Mouse (Mus musculus) thymus, postnatal 36 days (tissue): Measurements from ENCODE around the gene Procr.
"Not testable (repeated sequence)": the region's sequence is repeated elsewhere in the genome, so short reads cannot be mapped to it uniquely, and the experiment has no call there.

ENCODE experiments used
- DNase-seq, 2 experiments: peaks; one replicate each; pipeline ENCODE4 v3.0.0; 2022; ENCODE audit warnings: mixed read lengths in 2 of 2

Procr gene

GRCm38 (mm10) chr2:155751014-155751786 is at the start of gene Procr:
Procr (plus strand) TSS chr2:155751117.
- no peak for DNase-seq

GRCm38 (mm10) chr2:155701399-155701919 is 49.5 kb upstream of the Procr start:
- DNase-seq = no peak

GRCm38 (mm10) chr2:155703630-155704029 is 47.3 kb upstream of the Procr start:
- no peak for DNase-seq

- no peak for DNase-seq
Measured at GRCm38 (mm10) chr2:155707251-155707650, 43.7 kb upstream of the Procr start.

GRCm38 (mm10) chr2:155710557-155710956 is 40.4 kb upstream of the Procr start:
- DNase-seq = no peak

GRCm38 (mm10) chr2:155717082-155717990 is 33.6 kb upstream of the Procr start:
- DNase-seq = no peak

- DNase-seq = no peak
Measured at GRCm38 (mm10) chr2:155720585-155720984, 30.3 kb upstream of the Procr start.

GRCm38 (mm10) chr2:155724036-155724435 is 26.9 kb upstream of the Procr start:
- DNase-seq = no peak

- DNase-seq = no peak
Measured at GRCm38 (mm10) chr2:155724526-155724925, 26.4 kb upstream of the Procr start.

GRCm38 (mm10) chr2:155726302-155726701 is 24.6 kb upstream of the Procr start:
- DNase-seq = no peak

GRCm38 (mm10) chr2:155727764-155728395 is 23.0 kb upstream of the Procr start:
- no peak for DNase-seq

- DNase-seq = no peak
Measured at GRCm38 (mm10) chr2:155728742-155729141, 22.2 kb upstream of the Procr start.

GRCm38 (mm10) chr2:155729158-155729645 is 21.7 kb upstream of the Procr start, which contains the start of gene Edem2:
Edem2 (minus strand) TSS chr2:155729475.
- peak; percentile 91 to 94 for DNase-seq

GRCm38 (mm10) chr2:155735080-155735479 is 15.8 kb upstream of the Procr start:
- DNase-seq = no peak

- DNase-seq = not testable (repeated sequence)
Measured at GRCm38 (mm10) chr2:155735766-155736165, 15.2 kb upstream of the Procr start, which contains the start of gene Gm17581. Gm17581 (minus strand) TSS chr2:155735866.

- DNase-seq = no peak
Measured at GRCm38 (mm10) chr2:155736936-155737335, 14.0 kb upstream of the Procr start.

- no peak for DNase-seq
Measured at GRCm38 (mm10) chr2:155737803-155738202, 13.1 kb upstream of the Procr start.

GRCm38 (mm10) chr2:155742211-155742610 is 8.7 kb upstream of the Procr start:
- DNase-seq = no peak

GRCm38 (mm10) chr2:155742931-155743337 is 8.0 kb upstream of the Procr start:
- no peak for DNase-seq

- DNase-seq = no peak
Measured at GRCm38 (mm10) chr2:155743351-155743750, 7.6 kb upstream of the Procr start.

- no peak for DNase-seq
Measured at GRCm38 (mm10) chr2:155745487-155745886, 5.4 kb upstream of the Procr start.

- no peak for DNase-seq
Measured at GRCm38 (mm10) chr2:155749394-155749793, 1.5 kb upstream of the Procr start.

- peak; percentile 55 to 61 for DNase-seq
Measured at GRCm38 (mm10) chr2:155755746-155756145, 4.8 kb downstream of the Procr start.
